Mouse (Mus musculus) lung, embryonic 14.5 days (tissue): ENCODE results near the gene Amn1. TPM values are rescaled to one million over a fixed set of nuclear protein-coding genes. Genes with fewer than 3 reads are reported as not detected.

ENCODE experiments used
- ATAC-seq: fragments of 200-750 bp; cut with Nextera tagmentation; 2 replicates; pipeline ENCODE4 v1.8.0; 2017; ENCODE audit warnings: mild to moderate bottlenecking, moderate TSS enrichment, moderate library complexity; ENCODE audit not compliant: insufficient read depth
- DNase-seq: peaks from one replicate; pipeline ENCODE4 v3.0.0-alpha.2; 2015
- H3K27ac ChIP-seq: fragments of 300-500 bp; sonication (generic); 2 replicates; pipeline ENCODE4 v1.5.1; 2014; ENCODE audit warnings: low read depth, mild to moderate bottlenecking, moderate library complexity
- H3K27me3 ChIP-seq: fragments of 300-500 bp; sonication (generic); 2 replicates; pipeline ENCODE4 v1.6.1; 2014; ENCODE audit warnings: low read length, control low read depth; ENCODE audit not compliant: insufficient read depth
- H3K36me3 ChIP-seq: fragments of 300-500 bp; sonication (generic); 2 replicates; pipeline ENCODE4 v1.6.1; 2014; ENCODE audit warnings: control low read depth; ENCODE audit not compliant: insufficient read depth
- H3K4me1 ChIP-seq: fragments of 300-500 bp; sonication (generic); 2 replicates; pipeline ENCODE4 v1.6.1; 2014; ENCODE audit warnings: antibody characterized with exemption, control low read depth; ENCODE audit not compliant: insufficient read depth
- H3K4me2 ChIP-seq: fragments of 300-500 bp; sonication (generic); 2 replicates; pipeline ENCODE4 v1.6.1; 2014; ENCODE audit warnings: mild to moderate bottlenecking
- H3K4me3 ChIP-seq: fragments of 300-500 bp; sonication (generic); 2 replicates; pipeline ENCODE4 v1.5.1; 2014; ENCODE audit warnings: low read depth, low read length
- H3K9ac ChIP-seq: fragments of 300-500 bp; sonication (generic); 2 replicates; pipeline ENCODE4 v1.6.1; 2014
- H3K9me3 ChIP-seq: fragments of 300-500 bp; sonication (generic); 2 replicates; pipeline ENCODE4 v1.6.1; 2016; ENCODE audit warnings: low read depth, low read length, control low read depth
- CTCF ChIP-seq: IDR thresholded peaks from 2 replicates; pipeline ENCODE4 v1.5.1; 2016; ENCODE audit warnings: antibody characterized with exemption, low read depth
- WGBS: fragments of 180-500 bp; shearing (Covaris S2); extraction: QIAGEN DNeasy Blood & Tissue Kit; methylation state at CpG from one replicate; pipeline ENCODE4 v1.1.7; 2014; 5-methylcytosine and 5-hydroxymethylcytosine counted together
- polyA plus RNA-seq: library from polyadenylated mRNA; unstranded; fragments of >200 nt; fragmentation: Nextera tagmentation; extraction: Ambion mirVana; gene quantifications from 2 replicates; pipeline ENCODE4 v1.2.1, GENCODE M21; 2014

The Amn1 gene
- polyA plus RNA-seq, 1 experiment from 2014 or later, result 28.2 TPM

DNA sequence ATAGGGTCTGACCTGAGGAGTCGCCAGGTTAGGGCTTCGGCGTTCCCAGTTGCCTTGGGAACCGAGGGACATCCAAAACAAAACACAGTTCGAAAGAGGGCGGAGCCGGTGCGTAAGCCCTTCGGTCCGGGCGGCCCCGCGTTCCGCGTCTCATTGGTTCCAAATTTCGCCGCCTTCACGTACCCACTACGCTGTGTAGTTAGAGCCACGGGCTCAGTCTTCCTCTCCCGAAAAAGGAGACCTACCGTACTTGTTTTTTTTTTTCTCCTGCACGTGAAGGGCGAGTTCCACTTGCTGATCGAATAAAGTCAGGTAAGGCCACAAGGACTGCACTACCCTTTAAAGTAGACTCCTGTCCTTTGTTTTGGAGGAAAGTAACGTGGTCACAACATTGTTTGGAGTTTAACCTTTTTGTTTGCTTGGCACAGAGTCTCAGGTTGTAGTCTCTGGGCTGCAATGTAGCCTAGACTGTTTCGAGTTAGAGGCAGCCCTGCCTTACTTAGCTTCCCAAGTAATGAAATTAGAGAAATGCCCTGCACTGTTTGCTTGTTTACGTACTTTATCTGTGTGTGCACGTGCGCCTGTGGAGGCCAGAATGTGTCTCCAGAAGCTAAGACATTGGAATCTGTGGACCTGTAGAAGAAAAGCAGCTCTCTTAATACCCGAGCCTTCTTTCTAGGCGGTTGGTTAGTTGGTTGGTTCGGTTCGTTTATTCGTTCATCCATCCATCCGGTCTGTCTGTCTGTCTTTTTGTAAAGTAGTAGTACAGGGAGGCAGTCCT, 46.9 kb downstream of the Amn1 start:
- DNase-seq (peak; percentile 96), ATAC-seq (peak; percentile 99)
- H3K9me3 ChIP-seq, result no peaks in the 10 kb centered on the region
- H3K4me3 ChIP-seq, result peak overlapping the region; percentile 55
- WGBS, result 4% methylated on average over 36 of the region's 36 CpGs
- no peaks in the 10 kb centered on the region for H3K4me1 ChIP-seq
- H3K9ac ChIP-seq, result peak overlapping the region; percentile 68
- no peaks in the 10 kb centered on the region for H3K36me3 ChIP-seq
- peak overlapping the region; percentile 75 for H3K27ac ChIP-seq
- peak overlapping the region; percentile 70 for H3K4me2 ChIP-seq
- H3K27me3 ChIP-seq, result no peaks in the 10 kb centered on the region
- TF ChIP-seq CTCF, result no peak

DNA sequence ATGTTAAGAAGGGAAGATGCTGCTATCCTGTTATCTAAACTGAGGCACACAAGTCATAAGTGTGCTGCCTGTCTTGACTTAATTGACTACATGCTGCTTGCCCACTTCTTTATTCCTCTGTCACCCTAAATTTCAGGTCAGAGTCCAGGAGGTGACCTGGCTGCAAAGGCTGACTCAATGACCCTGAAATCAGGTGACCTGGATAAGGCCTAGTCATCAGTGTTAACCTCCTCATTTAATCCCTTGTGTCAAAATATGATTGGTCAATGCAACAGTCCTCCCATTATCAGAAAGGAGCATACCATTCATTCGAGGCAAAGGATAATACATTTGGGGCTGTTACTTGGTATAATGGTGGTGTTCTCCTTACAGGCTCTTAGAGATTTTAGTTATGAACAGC, 49.0 kb downstream of the Amn1 start, which contains the start of gene Etfbkmt:
TSS of gene Etfbkmt (plus strand) at position 379 of the 400 bp plus-strand sequence.
- WGBS, result 69% methylated on average over 1 of the region's 1 CpGs
- Histone ChIP-seq H3K36me3 (no peaks in the 10 kb centered on the region), H3K27ac (no peak within 1 kb of the TSS)

DNA sequence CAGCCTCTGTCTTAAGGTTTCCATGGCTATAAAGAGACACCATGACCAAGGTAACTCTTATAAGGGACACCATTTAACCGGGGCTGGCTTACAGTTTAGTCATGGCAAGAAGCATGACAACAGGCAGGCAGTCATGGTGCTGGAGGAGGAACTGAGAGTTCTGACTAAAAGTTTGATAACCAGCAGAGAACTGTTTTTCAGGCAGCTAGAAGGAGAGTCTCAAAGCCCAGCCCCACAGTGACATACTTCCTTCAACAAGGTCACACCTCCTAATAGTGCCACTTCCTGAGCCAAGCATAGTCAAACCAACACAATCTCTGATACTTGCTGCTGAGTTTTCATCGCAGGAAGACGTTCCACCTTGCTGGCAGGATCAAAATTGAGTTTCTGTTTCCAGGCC, 49.5 kb downstream of the Amn1 start:
- ATAC-seq (no peak), DNase-seq (no peak)
- no peak overlapping the region for H3K4me3 ChIP-seq
- no peaks in the 10 kb centered on the region for H3K9me3 ChIP-seq
- TF ChIP-seq CTCF, result no peak
- WGBS, result 82% methylated on average over 3 of the region's 3 CpGs
- H3K4me1 ChIP-seq, result no peaks in the 10 kb centered on the region
- no peak overlapping the region for H3K4me2 ChIP-seq
- no peaks in the 10 kb centered on the region for H3K36me3 ChIP-seq
- H3K27ac ChIP-seq, result no peak overlapping the region
- no peaks in the 10 kb centered on the region for H3K27me3 ChIP-seq
- H3K9ac ChIP-seq, result no peak overlapping the region

More for the DNA sequence above, 49.0 kb downstream of the Amn1 start, which contains the start of gene Etfbkmt:
- Histone ChIP-seq H3K4me2 (no peak within 1 kb of the TSS), H3K9me3 (no peaks in the 10 kb centered on the region), H3K9ac (no peak within 1 kb of the TSS), H3K27me3 (no peaks in the 10 kb centered on the region), H3K4me1 (no peaks in the 10 kb centered on the region), H3K4me3 (no peak within 1 kb of the TSS)
- TF ChIP-seq CTCF, result no peak
- DNase-seq (no peak), ATAC-seq (no peak)

DNA sequence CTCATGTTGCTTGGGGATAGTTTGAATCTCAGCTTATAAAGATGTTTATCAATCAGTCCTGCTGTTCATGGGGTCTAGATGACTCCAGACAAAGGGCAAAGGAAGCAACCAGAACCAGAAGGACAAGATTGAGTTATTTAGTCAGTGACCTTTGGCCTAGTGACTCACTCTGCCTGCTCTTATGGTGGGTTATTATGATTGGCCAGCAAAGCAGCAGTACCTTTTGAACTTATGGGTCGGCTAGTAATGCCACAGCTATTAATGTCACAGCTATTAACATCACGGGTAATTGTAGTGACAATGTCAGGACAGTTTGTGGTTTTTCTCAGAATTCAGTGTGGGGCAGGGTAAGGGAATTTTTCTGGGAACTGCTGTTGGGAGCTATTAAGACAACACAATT, 50.6 kb downstream of the Amn1 start:
- no peak for TF ChIP-seq CTCF
- Histone ChIP-seq H3K4me1 (no peaks in the 10 kb centered on the region), H3K9ac (no peak overlapping the region), H3K9me3 (no peaks in the 10 kb centered on the region), H3K4me3 (no peak overlapping the region), H3K27me3 (no peaks in the 10 kb centered on the region), H3K4me2 (no peak overlapping the region), H3K36me3 (no peaks in the 10 kb centered on the region), H3K27ac (no peak overlapping the region)
- WGBS, result 52% methylated on average over 2 of the region's 2 CpGs
- ATAC-seq (no peak), DNase-seq (no peak)

DNA sequence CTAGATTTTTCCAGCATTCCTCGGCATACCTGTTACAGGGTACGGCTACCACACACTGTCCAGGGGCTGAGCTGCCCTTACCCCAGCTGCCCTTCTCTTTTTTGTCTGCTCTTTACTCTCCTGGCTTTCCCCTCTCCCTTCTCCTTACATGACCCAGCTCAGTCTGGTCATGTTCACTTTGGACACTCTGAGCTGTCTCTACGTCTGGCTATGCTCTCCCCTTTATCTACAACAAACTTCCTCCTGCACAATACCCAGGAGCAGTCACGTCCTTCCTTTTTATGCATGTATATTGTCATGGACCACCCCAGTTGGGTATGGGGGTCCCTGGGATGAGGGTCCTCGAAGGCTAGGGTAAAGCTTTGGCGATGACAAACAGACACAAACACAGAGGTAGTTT, 52.9 kb downstream of the Amn1 start:
- DNase-seq (no peak), ATAC-seq (no peak)
- WGBS, result 64% methylated on average over 6 of the region's 6 CpGs
- Histone ChIP-seq H3K27ac (no peak overlapping the region), H3K4me3 (no peak overlapping the region), H3K4me2 (no peak overlapping the region), H3K36me3 (no peaks in the 10 kb centered on the region), H3K27me3 (no peaks in the 10 kb centered on the region), H3K9me3 (no peaks in the 10 kb centered on the region), H3K4me1 (no peaks in the 10 kb centered on the region), H3K9ac (no peak overlapping the region)
- TF ChIP-seq CTCF, result no peak

DNA sequence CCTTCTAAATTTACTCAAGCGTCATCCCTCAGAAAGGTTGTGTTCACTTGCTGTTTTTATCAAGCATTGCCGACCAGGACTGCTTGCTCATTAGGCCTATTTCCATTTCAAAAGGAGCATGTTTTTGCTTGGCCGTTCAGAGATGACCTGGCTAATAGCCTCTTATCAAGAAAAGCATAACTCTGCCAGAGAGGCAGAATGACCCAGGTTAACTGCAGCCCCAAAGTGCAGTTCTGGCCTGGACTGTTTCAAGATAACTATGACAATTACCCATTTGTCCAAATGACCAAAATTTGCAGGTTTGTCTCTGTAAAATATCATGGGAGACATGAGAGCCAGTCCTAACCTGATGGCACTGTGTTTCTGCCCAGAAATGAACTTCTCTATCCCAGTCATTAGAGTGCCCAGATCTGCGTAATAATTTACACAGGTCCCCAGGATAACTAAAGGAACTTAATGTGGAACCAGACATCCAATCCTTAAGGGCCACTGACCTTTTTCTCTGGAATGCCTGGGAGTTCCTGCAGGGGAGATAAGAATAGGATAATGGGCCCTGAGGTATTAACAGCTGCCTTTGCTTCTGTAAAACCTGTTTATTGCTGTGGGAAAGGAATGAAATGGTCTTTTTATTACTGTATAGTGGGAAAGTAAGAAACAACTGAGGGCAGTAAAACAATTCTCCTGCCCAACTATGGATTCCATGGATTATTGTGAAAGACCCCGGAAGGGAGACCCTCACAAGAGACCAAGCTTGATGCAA, 53.9 kb downstream of the Amn1 start:
- no peak overlapping the region for H3K27ac ChIP-seq
- H3K36me3 ChIP-seq, result no peaks in the 10 kb centered on the region
- H3K4me3 ChIP-seq, result no peak overlapping the region
- no peak for TF ChIP-seq CTCF
- H3K9me3 ChIP-seq, result no peaks in the 10 kb centered on the region
- no peaks in the 10 kb centered on the region for H3K4me1 ChIP-seq
- WGBS, result 24% methylated on average over 5 of the region's 5 CpGs
- no peak overlapping the region for H3K4me2 ChIP-seq
- DNase-seq, result no peak
- no peaks in the 10 kb centered on the region for H3K27me3 ChIP-seq
- no peak overlapping the region for H3K9ac ChIP-seq
- ATAC-seq, result no peak
